In genomic region chr3:85703141-85703882, GRCm38 (mm10) we compare ENCODE assay signal across 12 mouse cellular contexts.
DNase-seq lines count a peak whose midpoint lies in the region; ATAC-seq and TF ChIP-seq lines count a peak whose summit lies in the region.
"Had no signal": no experiment of that assay in that cellular context is flagged by ENCODE, and none has a peak within 500 bp of the region (broad histone marks: within the 10 kb centered on the region; RNA-seq: fewer than 3 reads in every experiment).

No protein-coding gene starts in this region.

- H3K4me3 ChIP-seq in heart, embryonic 12.5 days, result no peak overlapping the region
- no peak overlapping the region for H3K4me3 ChIP-seq in lung, embryonic 16.5 days (ENCODE audit: low read length)
- no peak overlapping the region for H3K4me3 ChIP-seq in thymus, adult 2 months (ENCODE audit: control insufficient read depth, insufficient read depth, low read length)
- H3K4me3 ChIP-seq: forebrain, embryonic 13.5 days; liver, embryonic 13.5 days had no signal

- ATAC-seq in heart, embryonic 12.5 days (ENCODE audit: insufficient number of reproducible peaks, low FRiP score), result peak; percentile 61; the same call in 1 of the 2 replicates
- ATAC-seq in lung, embryonic 16.5 days (ENCODE audit: low read depth), result peak; percentile 66
- ATAC-seq: forebrain, embryonic 13.5 days had no signal

- TF ChIP-seq CTCF in thymus, adult 2 months (IDR thresholded peaks at IDR 0.05; ENCODE audit: borderline replicate concordance, control insufficient read depth, extremely low read depth, insufficient read depth, low read length, poor library complexity), result no peak

- H3K36me3 ChIP-seq in heart, embryonic 12.5 days, result no peaks in the 10 kb centered on the region
- no peaks in the 10 kb centered on the region for H3K36me3 ChIP-seq in lung, embryonic 16.5 days (ENCODE audit: control insufficient read depth, insufficient read depth, low read length)
- no peaks in the 10 kb centered on the region for H3K36me3 ChIP-seq in thymus, adult 2 months (ENCODE audit: control insufficient read depth, insufficient read depth, low read length)
- H3K36me3 ChIP-seq: liver, embryonic 13.5 days had no signal

- intact Hi-C loops in heart, postnatal 10 days (cut with DNase I), result no loop called here

- H3K4me1 ChIP-seq in heart, embryonic 12.5 days (replicated peaks), result peaks cover 9% of the 10 kb centered on the region
- H3K4me1 ChIP-seq in lung, embryonic 16.5 days (replicated peaks; ENCODE audit: control insufficient read depth, insufficient read depth, low read length), result peaks cover 2% of the 10 kb centered on the region; the same call in 1 of the 2 replicates
- H3K4me1 ChIP-seq in thymus, adult 2 months (replicated peaks; ENCODE audit: control insufficient read depth, insufficient read depth, low read length), result no peaks in the 10 kb centered on the region
- H3K4me1 ChIP-seq: forebrain, embryonic 13.5 days had no signal

- H3K9me3 ChIP-seq in heart, embryonic 12.5 days (replicated peaks), result no peaks in the 10 kb centered on the region
- no peaks in the 10 kb centered on the region for H3K9me3 ChIP-seq in lung, embryonic 16.5 days (ENCODE audit: control insufficient read depth, low read length)
- H3K9me3 ChIP-seq: forebrain, embryonic 13.5 days; liver, embryonic 13.5 days had no signal

- H3K27me3 ChIP-seq in heart, embryonic 12.5 days (replicated peaks), result no peaks in the 10 kb centered on the region
- no peaks in the 10 kb centered on the region for H3K27me3 ChIP-seq in lung, embryonic 16.5 days (ENCODE audit: control insufficient read depth, insufficient read depth, low read depth, low read length)
- H3K27me3 ChIP-seq in thymus, adult 2 months (ENCODE audit: control insufficient read depth, insufficient read depth, low read length), result no peaks in the 10 kb centered on the region
- H3K27me3 ChIP-seq: forebrain, embryonic 13.5 days; liver, embryonic 13.5 days had no signal

- peak overlapping the region; percentile 63 for H3K27ac ChIP-seq in heart, embryonic 12.5 days (ENCODE audit: poor library complexity, severe bottlenecking)
- H3K27ac ChIP-seq in lung, embryonic 16.5 days (ENCODE audit: low read length), result peak overlapping the region; percentile 37
- no peak overlapping the region for H3K27ac ChIP-seq in thymus, adult 2 months (ENCODE audit: control insufficient read depth, insufficient read depth, low read length)
- H3K27ac ChIP-seq: forebrain, embryonic 13.5 days; kidney, postnatal 0 days; liver, embryonic 13.5 days had no signal

- TF ChIP-seq POLR2A in thymus, adult 2 months (IDR thresholded peaks at IDR 0.05; ENCODE audit: control insufficient read depth, extremely low read depth, insufficient read depth, low read length, poor library complexity), result no peak

- WGBS in heart, embryonic 12.5 days, result 41% methylated on average over 6 of the region's 6 CpGs
- 32% methylated on average over 6 of the region's 6 CpGs for WGBS in lung, embryonic 16.5 days
- WGBS in thymus, adult 2 months, result 64% methylated on average over 6 of the region's 6 CpGs

- H3K9ac ChIP-seq in heart, embryonic 12.5 days, result no peak overlapping the region
- H3K9ac ChIP-seq in lung, embryonic 16.5 days (ENCODE audit: low read length), result no peak overlapping the region
- H3K9ac ChIP-seq: forebrain, embryonic 13.5 days; liver, embryonic 13.5 days had no signal

- no peak for DNase-seq in heart, postnatal 10 days
- DNase-seq in lung, postnatal 10 days, result no peak
- peak; percentile 63 for DNase-seq in cerebellum, adult 11-12 months
- DNase-seq in retina, embryonic 14.5 days (ENCODE audit: low spot score), result peak; percentile 23
- DNase-seq in thymus, adult 2 months, result no peak
- no peak for DNase-seq in layer of hippocampus, adult 8-10 months (ENCODE audit: low spot score in 2 of 2)
- DNase-seq: liver, embryonic 13.5 days; right cerebral cortex, adult 18-20 months had no signal

- H3K4me2 ChIP-seq in heart, embryonic 12.5 days, result no peak overlapping the region
- no peak overlapping the region for H3K4me2 ChIP-seq in lung, embryonic 16.5 days (ENCODE audit: low read depth, low read length)
- H3K4me2 ChIP-seq: forebrain, embryonic 13.5 days; liver, embryonic 13.5 days had no signal

Comparison
In these comparisons a context has a peak if more than half of its experiments do, and no peak if none do; other contexts are left out.
1. DNase-seq: peak in cerebellum, adult 11-12 months (single experiment) and retina, embryonic 14.5 days (single experiment); none in heart, postnatal 10 days (0 of 2), lung, postnatal 10 days (single experiment), thymus, adult 2 months (single experiment) and layer of hippocampus, adult 8-10 months (0 of 2).